Mouse (Mus musculus) neural tube, embryonic 15.5 days (tissue): Measurements from ENCODE around the gene Ankib1. TPM values are rescaled to one million over a fixed set of nuclear protein-coding genes. Genes with fewer than 3 reads are reported as not detected.
"Not testable (repeated sequence)": the region's sequence is repeated elsewhere in the genome, so short reads cannot be mapped to it uniquely, and the experiment has no call there.

Source experiments
- ATAC-seq: fragments of 200-750 bp; cut with Nextera tagmentation; 2 replicates; pipeline ENCODE4 v1.8.0; 2017; ENCODE audit warnings: mild to moderate bottlenecking, moderate TSS enrichment, moderate library complexity; ENCODE audit not compliant: low FRiP score
- H3K27ac ChIP-seq: fragments of 300-500 bp; sonication (generic); replicated peaks from 2 replicates; pipeline ENCODE4 v1.5.1; 2015; ENCODE audit warnings: mild to moderate bottlenecking, inconsistent platforms
- H3K27me3 ChIP-seq: fragments of 300-500 bp; sonication (generic); replicated peaks from 2 replicates; pipeline ENCODE4 v1.6.1; 2015; ENCODE audit warnings: inconsistent platforms
- H3K36me3 ChIP-seq: fragments of 300-500 bp; sonication (generic); 2 replicates; pipeline ENCODE4 v1.6.1; 2015; ENCODE audit warnings: inconsistent platforms
- H3K4me1 ChIP-seq: fragments of 300-500 bp; sonication (generic); 2 replicates; pipeline ENCODE4 v1.6.1; 2015; ENCODE audit warnings: inconsistent platforms
- H3K4me2 ChIP-seq: fragments of 300-500 bp; sonication (generic); 2 replicates; pipeline ENCODE4 v1.6.1; 2015; ENCODE audit warnings: inconsistent platforms, mild to moderate bottlenecking, moderate library complexity
- H3K4me3 ChIP-seq: fragments of 300-500 bp; sonication (generic); replicated peaks from 2 replicates; pipeline ENCODE4 v1.5.1; 2015; ENCODE audit warnings: mild to moderate bottlenecking, inconsistent platforms
- H3K9ac ChIP-seq: fragments of 300-500 bp; sonication (generic); replicated peaks from 2 replicates; pipeline ENCODE4 v1.6.1; 2015; ENCODE audit warnings: mild to moderate bottlenecking, inconsistent platforms
- H3K9me3 ChIP-seq: fragments of 300-500 bp; sonication (generic); replicated peaks from 2 replicates; pipeline ENCODE4 v1.6.1; 2016; ENCODE audit warnings: inconsistent platforms
- WGBS: fragments of 180-500 bp; shearing (Covaris S2); methylation state at CpG from one replicate; pipeline ENCODE4 v1.1.7; 2015; ENCODE audit warnings: mixed read lengths; 5-methylcytosine and 5-hydroxymethylcytosine counted together
- polyA plus RNA-seq: library from polyadenylated mRNA; unstranded; fragments of >200 nt; fragmentation: Nextera tagmentation; extraction: Ambion mirVana; gene quantifications from 2 replicates; pipeline ENCODE4 v1.2.1, GENCODE M21; 2015

Ankib1 gene
- polyA plus RNA-seq, 1 experiment from 2014 or later: 15.9 TPM

- Histone ChIP-seq H3K4me1 (peaks cover 7% of the 10 kb centered on the region), H3K4me2 (no peak overlapping the region), H3K27ac (no peak overlapping the region), H3K27me3 (no peaks in the 10 kb centered on the region), H3K9ac (no peak overlapping the region), H3K9me3 (no peaks in the 10 kb centered on the region), H3K4me3 (no peak overlapping the region), H3K36me3 (no peaks in the 10 kb centered on the region)
- WGBS: 76% methylated on average over 4 of the region's 4 CpGs
- no peak for ATAC-seq
These were observed 15.2 kb downstream of the Ankib1 start for GRCm38 (mm10) chr5:3787548-3787947.

- Histone ChIP-seq H3K9ac (no peak overlapping the region), H3K4me1 (peaks cover 7% of the 10 kb centered on the region), H3K27ac (no peak overlapping the region), H3K27me3 (no peaks in the 10 kb centered on the region), H3K36me3 (no peaks in the 10 kb centered on the region), H3K4me2 (no peak overlapping the region), H3K9me3 (no peaks in the 10 kb centered on the region), H3K4me3 (no peak overlapping the region)
- 18% methylated on average over 1 of the region's 1 CpGs for WGBS
- peak; percentile 68; the same call in 1 of the 2 replicates for ATAC-seq
These were observed 17.8 kb downstream of the Ankib1 start for GRCm38 (mm10) chr5:3784751-3785496.

GRCm38 (mm10) chr5:3783947-3784681 is 18.6 kb downstream of the Ankib1 start:
- Histone ChIP-seq H3K36me3 (no peaks in the 10 kb centered on the region), H3K9ac (no peak overlapping the region), H3K9me3 (no peaks in the 10 kb centered on the region), H3K27ac (no peak overlapping the region), H3K4me2 (no peak overlapping the region), H3K4me1 (peaks cover 7% of the 10 kb centered on the region), H3K4me3 (no peak overlapping the region), H3K27me3 (no peaks in the 10 kb centered on the region)
- 77% methylated on average over 2 of the region's 2 CpGs for WGBS
- 0 out of 2 replicates have a peak, but pooled peaks have one; percentile 41 for ATAC-seq

GRCm38 (mm10) chr5:3782670-3783069 is 20.1 kb downstream of the Ankib1 start:
- Histone ChIP-seq H3K36me3 (no peaks in the 10 kb centered on the region), H3K4me1 (peaks cover 7% of the 10 kb centered on the region), H3K9ac (no peak overlapping the region), H3K9me3 (no peaks in the 10 kb centered on the region), H3K4me2 (no peak overlapping the region), H3K27ac (no peak overlapping the region), H3K27me3 (no peaks in the 10 kb centered on the region), H3K4me3 (no peak overlapping the region)
- no peak for ATAC-seq

- H3K27ac ChIP-seq: 0 out of 2 replicates have a peak overlapping the region, but pooled peaks have one; percentile 4
- H3K4me2 ChIP-seq: no peak overlapping the region
- H3K4me1 ChIP-seq: no peaks in the 10 kb centered on the region
- no peaks in the 10 kb centered on the region for H3K9me3 ChIP-seq
- H3K36me3 ChIP-seq: peaks cover 8% of the 10 kb centered on the region
- H3K9ac ChIP-seq: no peak overlapping the region
- no peak for ATAC-seq
- no peaks in the 10 kb centered on the region for H3K27me3 ChIP-seq
- H3K4me3 ChIP-seq: no peak overlapping the region
- 72% methylated on average over 3 of the region's 3 CpGs for WGBS
These were observed 30.7 kb downstream of the Ankib1 start for GRCm38 (mm10) chr5:3772017-3772416.

GRCm38 (mm10) chr5:3771512-3771911 is 31.2 kb downstream of the Ankib1 start:
- no peak; the same call in 1 of the 2 replicates for ATAC-seq
- Histone ChIP-seq H3K4me3 (no peak overlapping the region), H3K4me1 (no peaks in the 10 kb centered on the region), H3K9me3 (no peaks in the 10 kb centered on the region), H3K27ac (no peak overlapping the region), H3K27me3 (no peaks in the 10 kb centered on the region), H3K36me3 (peaks cover 11% of the 10 kb centered on the region), H3K9ac (no peak overlapping the region), H3K4me2 (no peak overlapping the region)
- 48% methylated on average over 3 of the region's 3 CpGs for WGBS

GRCm38 (mm10) chr5:3750536-3750935 is 52.2 kb downstream of the Ankib1 start:
- not testable (repeated sequence) for H3K4me1 ChIP-seq

GRCm38 (mm10) chr5:3732846-3733245 is 69.9 kb downstream of the Ankib1 start:
- H3K27ac ChIP-seq, ATAC-seq, H3K4me2 ChIP-seq, H3K9ac ChIP-seq, H3K27me3 ChIP-seq, H3K4me3 ChIP-seq, H3K9me3 ChIP-seq, H3K4me1 ChIP-seq, H3K36me3 ChIP-seq: not testable (repeated sequence)
- 88% methylated on average over 24 of the region's 24 CpGs for WGBS

More at GRCm38 (mm10) chr5:3750536-3750935, 52.2 kb downstream of the Ankib1 start:
- not testable (repeated sequence) for H3K27me3 ChIP-seq, H3K36me3 ChIP-seq, H3K9ac ChIP-seq, H3K27ac ChIP-seq, ATAC-seq, H3K4me3 ChIP-seq, H3K4me2 ChIP-seq, H3K9me3 ChIP-seq

GRCm38 (mm10) chr5:3728820-3729219 is 73.9 kb downstream of the Ankib1 start:
- Histone ChIP-seq H3K4me1 (no peaks in the 10 kb centered on the region), H3K4me2 (no peak overlapping the region), H3K27me3 (no peaks in the 10 kb centered on the region), H3K4me3 (no peak overlapping the region), H3K9me3 (no peaks in the 10 kb centered on the region), H3K36me3 (peaks cover 9% of the 10 kb centered on the region), H3K9ac (no peak overlapping the region), H3K27ac (no peak overlapping the region)
- ATAC-seq: no peak
- 74% methylated on average over 5 of the region's 5 CpGs for WGBS

- Histone ChIP-seq H3K4me2 (no peak overlapping the region), H3K4me1 (no peaks in the 10 kb centered on the region), H3K27ac (no peak overlapping the region), H3K9me3 (no peaks in the 10 kb centered on the region), H3K9ac (no peak overlapping the region), H3K27me3 (no peaks in the 10 kb centered on the region), H3K36me3 (peaks cover 18% of the 10 kb centered on the region), H3K4me3 (no peak overlapping the region)
- 77% methylated on average over 1 of the region's 1 CpGs for WGBS
- ATAC-seq: no peak
These were observed 77.2 kb downstream of the Ankib1 start for GRCm38 (mm10) chr5:3725491-3725890.

- no peaks in the 10 kb centered on the region for H3K9me3 ChIP-seq
- peaks cover 31% of the 10 kb centered on the region for H3K36me3 ChIP-seq
- no peaks in the 10 kb centered on the region for H3K4me1 ChIP-seq
- no peak for ATAC-seq
- H3K4me3 ChIP-seq: no peak overlapping the region
- no peaks in the 10 kb centered on the region for H3K27me3 ChIP-seq
- no peak overlapping the region for H3K4me2 ChIP-seq
- H3K27ac ChIP-seq: no peak overlapping the region
- no peak overlapping the region for H3K9ac ChIP-seq
- WGBS: 95% methylated on average over 2 of the region's 2 CpGs
These were observed 79.3 kb downstream of the Ankib1 start for GRCm38 (mm10) chr5:3723415-3723814.

GRCm38 (mm10) chr5:3722873-3723272 is 79.9 kb downstream of the Ankib1 start:
- Histone ChIP-seq H3K9me3 (no peaks in the 10 kb centered on the region), H3K27me3 (no peaks in the 10 kb centered on the region), H3K36me3 (peaks cover 31% of the 10 kb centered on the region), H3K9ac (no peak overlapping the region), H3K4me1 (no peaks in the 10 kb centered on the region), H3K4me3 (no peak overlapping the region), H3K27ac (no peak overlapping the region), H3K4me2 (no peak overlapping the region)
- WGBS: 95% methylated on average over 2 of the region's 2 CpGs
- no peak for ATAC-seq
